Mouse (Mus musculus) forebrain, postnatal 0 days (tissue): Measurements from ENCODE around the gene Lpp. TPM values are rescaled to one million over a fixed set of nuclear protein-coding genes. Genes with fewer than 3 reads are reported as not detected.
A peak's percentile ranks its signal among the peaks of the same experiment; 100 is the strongest.

ENCODE experiments used
- ATAC-seq: fragments of 200-750 bp; cut with Nextera tagmentation; 2 replicates; pipeline ENCODE4 v1.8.0; 2017; ENCODE audit warnings: mild to moderate bottlenecking, moderate library complexity
- DNase-seq: peaks from one replicate; pipeline ENCODE4 v3.0.0-alpha.2; 2015
- H3K27ac ChIP-seq: fragments of 300-500 bp; sonication (generic); 2 replicates; pipeline ENCODE4 v1.5.1; 2014; ENCODE audit warnings: low read depth, mild to moderate bottlenecking, antibody characterized with exemption, low read length, moderate library complexity, mixed read lengths
- H3K27me3 ChIP-seq: fragments of 300-500 bp; sonication (generic); 2 replicates; pipeline ENCODE4 v1.6.1; 2014; ENCODE audit warnings: mild to moderate bottlenecking, low read length, mixed read lengths; ENCODE audit not compliant: insufficient read depth
- H3K36me3 ChIP-seq: fragments of 300-500 bp; sonication (generic); 2 replicates; pipeline ENCODE4 v1.6.1; 2014; ENCODE audit warnings: mild to moderate bottlenecking, moderate library complexity; ENCODE audit not compliant: insufficient read depth
- H3K4me1 ChIP-seq: fragments of 300-500 bp; sonication (generic); 2 replicates; pipeline ENCODE4 v1.6.1; 2014; ENCODE audit warnings: antibody characterized with exemption; ENCODE audit not compliant: insufficient read depth
- H3K4me2 ChIP-seq: fragments of 300-500 bp; sonication (generic); 2 replicates; pipeline ENCODE4 v1.6.1; 2014; ENCODE audit warnings: low read depth, mild to moderate bottlenecking, moderate library complexity
- H3K4me3 ChIP-seq: fragments of 300-500 bp; sonication (generic); 2 replicates; pipeline ENCODE4 v1.5.1; 2014; ENCODE audit warnings: low read depth, low read length, mixed read lengths
- H3K9ac ChIP-seq: fragments of 300-500 bp; sonication (generic); 2 replicates; pipeline ENCODE4 v1.6.1; 2014; ENCODE audit warnings: mild to moderate bottlenecking
- H3K9me3 ChIP-seq: fragments of 300-500 bp; sonication (generic); 2 replicates; pipeline ENCODE4 v1.6.1; 2016; ENCODE audit warnings: low read length
- CTCF ChIP-seq: sonication (generic); IDR thresholded peaks from 2 replicates; pipeline ENCODE4 v1.5.1; 2016; ENCODE audit warnings: antibody characterized with exemption, control low read depth, low read depth
- WGBS: fragments of 180-500 bp; shearing (Covaris S2); extraction: QIAGEN DNeasy Blood & Tissue Kit; methylation state at CpG from one replicate; pipeline ENCODE4 v1.1.7; 2014; 5-methylcytosine and 5-hydroxymethylcytosine counted together
- polyA plus RNA-seq: library from polyadenylated mRNA; unstranded; fragments of >200 nt; fragmentation: Nextera tagmentation; extraction: Ambion mirVana; gene quantifications from 2 replicates; pipeline ENCODE4 v1.2.1, GENCODE M21; 2015
- total RNA-seq: library from RNA; depleted of rRNA; stranded (reverse); fragments of >200 nt; gene quantifications from 2 replicates; pipeline ENCODE4 v1.2.3, GENCODE M21; 2014; rRNA removed

Gene Lpp
- total RNA-seq (6.0 and 9.4 TPM in 2 replicates), polyA plus RNA-seq (2.6 and 6.2 TPM in 2 replicates)

- no peak for TF ChIP-seq CTCF
- no peaks in the 10 kb centered on the region for H3K36me3 ChIP-seq
- no peaks in the 10 kb centered on the region for H3K27me3 ChIP-seq
- DNase-seq, result peak; percentile 72
- peak within 1 kb of the TSS; percentile 75 for H3K9ac ChIP-seq
- H3K4me2 ChIP-seq, result peak within 1 kb of the TSS; percentile 82
- H3K27ac ChIP-seq, result peak within 1 kb of the TSS; percentile 82
- WGBS, result 3% methylated on average over 42 of the region's 42 CpGs
- ATAC-seq, result peak; percentile 87
- H3K4me3 ChIP-seq, result peak within 1 kb of the TSS; percentile 83
- no peaks in the 10 kb centered on the region for H3K9me3 ChIP-seq
- no peaks in the 10 kb centered on the region for H3K4me1 ChIP-seq
These were observed at the start of gene Lpp for GRCm38 (mm10) chr16:24392651-24393555. Gene Lpp (plus strand): TSS chr16:24393507.

GRCm38 (mm10) chr16:24347582-24348411, 45.5 kb upstream of the Lpp start:
- Histone ChIP-seq H3K27ac (no peak overlapping the region), H3K9me3 (no peaks in the 10 kb centered on the region), H3K27me3 (no peaks in the 10 kb centered on the region), H3K36me3 (no peaks in the 10 kb centered on the region), H3K4me2 (peak overlapping the region; percentile 28), H3K4me3 (no peak overlapping the region), H3K9ac (0 out of 2 replicates have a peak overlapping the region, but pooled peaks have one; percentile 18), H3K4me1 (no peaks in the 10 kb centered on the region)
- DNase-seq (peak; percentile 22), ATAC-seq (no peak)
- TF ChIP-seq CTCF, result no peak
- WGBS, result 37% methylated on average over 21 of the region's 21 CpGs

- Histone ChIP-seq H3K27ac (no peak overlapping the region), H3K27me3 (no peaks in the 10 kb centered on the region), H3K4me3 (no peak overlapping the region), H3K4me1 (no peaks in the 10 kb centered on the region), H3K9me3 (no peaks in the 10 kb centered on the region), H3K4me2 (no peak overlapping the region), H3K9ac (no peak overlapping the region), H3K36me3 (no peaks in the 10 kb centered on the region)
- no peak for TF ChIP-seq CTCF
- no peak for ATAC-seq
- 93% methylated on average over 6 of the region's 6 CpGs for WGBS
- DNase-seq, result no peak
These were observed 43.0 kb upstream of the Lpp start for GRCm38 (mm10) chr16:24350306-24350705.

GRCm38 (mm10) chr16:24350751-24351150, 42.6 kb upstream of the Lpp start:
- Histone ChIP-seq H3K36me3 (no peaks in the 10 kb centered on the region), H3K9me3 (no peaks in the 10 kb centered on the region), H3K27ac (no peak overlapping the region), H3K4me1 (no peaks in the 10 kb centered on the region), H3K4me2 (no peak overlapping the region), H3K27me3 (no peaks in the 10 kb centered on the region), H3K9ac (no peak overlapping the region), H3K4me3 (no peak overlapping the region)
- 84% methylated on average over 6 of the region's 6 CpGs for WGBS
- no peak for ATAC-seq
- DNase-seq, result no peak
- no peak for TF ChIP-seq CTCF

GRCm38 (mm10) chr16:24351811-24352210, 41.5 kb upstream of the Lpp start:
- no peak overlapping the region for H3K4me3 ChIP-seq
- ATAC-seq (no peak), DNase-seq (no peak)
- 97% methylated on average over 1 of the region's 1 CpGs for WGBS
- H3K27ac ChIP-seq, result no peak overlapping the region
- H3K9ac ChIP-seq, result no peak overlapping the region
- no peaks in the 10 kb centered on the region for H3K27me3 ChIP-seq
- H3K4me1 ChIP-seq, result no peaks in the 10 kb centered on the region
- H3K9me3 ChIP-seq, result no peaks in the 10 kb centered on the region
- no peaks in the 10 kb centered on the region for H3K36me3 ChIP-seq
- TF ChIP-seq CTCF, result peak; percentile 32; the same call in 1 of the 2 replicates
- H3K4me2 ChIP-seq, result no peak overlapping the region

- DNase-seq (no peak), ATAC-seq (no peak)
- Histone ChIP-seq H3K9me3 (no peaks in the 10 kb centered on the region), H3K4me1 (no peaks in the 10 kb centered on the region), H3K9ac (no peak overlapping the region), H3K27me3 (no peaks in the 10 kb centered on the region), H3K36me3 (no peaks in the 10 kb centered on the region), H3K27ac (no peak overlapping the region), H3K4me2 (no peak overlapping the region), H3K4me3 (no peak overlapping the region)
- WGBS, result 9% methylated on average over 3 of the region's 3 CpGs
- no peak for TF ChIP-seq CTCF
These were observed 39.5 kb upstream of the Lpp start for GRCm38 (mm10) chr16:24353816-24354215.
